Mouse (Mus musculus): ENCODE data around the gene Epm2a. TPM values are rescaled to one million over a fixed set of nuclear protein-coding genes. Genes with fewer than 3 reads are reported as not detected.
"Not testable (repeated sequence)": the region's sequence is repeated elsewhere in the genome, so short reads cannot be mapped to it uniquely, and the experiment has no call there.

Epm2a gene
- 10 to 100 TPM; 96.2 to 97.8 TPM for total RNA-seq (2021)
- long read RNA-seq, experiment 1, partial matches to known transcripts = 0 of 14 reads
- long read RNA-seq, experiment 1, other reads (novel, unspliced or antisense) = 12 of 14 reads
- long read RNA-seq, experiment 2, partial matches to known transcripts = 7 of 7 reads
- long read RNA-seq, experiment 2, other reads (novel, unspliced or antisense) = 0 of 7 reads

DNA sequence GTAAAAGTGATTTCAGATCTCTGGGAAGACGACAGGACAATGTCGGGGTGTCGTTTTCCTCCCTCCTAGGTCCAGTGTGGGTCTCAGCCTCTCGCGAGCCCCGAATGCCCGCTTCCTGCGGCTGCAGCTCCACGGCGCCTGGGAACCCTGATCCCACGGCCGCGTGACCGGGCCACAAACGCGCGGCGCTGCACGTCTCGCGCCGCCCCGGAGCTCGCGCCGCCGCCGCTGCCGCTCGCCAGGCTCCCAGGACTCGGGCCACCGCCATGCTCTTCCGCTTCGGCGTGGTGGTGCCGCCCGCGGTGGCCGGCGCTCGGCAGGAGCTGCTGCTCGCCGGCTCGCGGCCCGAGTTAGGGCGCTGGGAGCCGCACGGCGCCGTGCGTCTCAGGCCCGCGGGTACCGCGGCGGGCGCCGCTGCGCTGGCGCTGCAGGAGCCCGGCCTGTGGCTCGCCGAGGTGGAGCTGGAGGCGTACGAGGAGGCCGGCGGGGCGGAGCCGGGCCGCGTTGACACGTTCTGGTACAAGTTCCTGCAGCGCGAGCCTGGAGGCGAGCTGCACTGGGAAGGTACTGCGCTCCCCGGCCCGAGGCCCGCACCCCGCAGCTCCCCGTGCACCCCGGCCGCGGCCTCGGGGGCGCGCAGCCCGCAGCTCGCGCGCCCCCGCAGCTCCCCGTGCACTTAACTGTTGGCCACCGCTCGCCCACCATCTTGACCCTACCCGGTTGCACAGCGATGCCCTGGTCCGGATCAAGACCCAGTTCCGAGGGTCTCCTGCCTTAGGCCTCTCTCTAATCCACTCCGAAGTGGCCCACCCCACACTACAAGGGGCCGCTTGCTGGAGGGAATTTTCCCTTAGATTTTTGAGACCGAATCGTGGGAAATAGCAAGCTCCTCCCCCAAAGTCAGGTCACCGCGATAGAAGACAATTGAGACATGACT lies at the start of gene Epm2a:
Gene Epm2a (plus strand): TSS at position 200 of the 937 bp plus-strand sequence.
- peak; percentile 80 for DNase-seq (ENCODE audit: low spot score)

DNA sequence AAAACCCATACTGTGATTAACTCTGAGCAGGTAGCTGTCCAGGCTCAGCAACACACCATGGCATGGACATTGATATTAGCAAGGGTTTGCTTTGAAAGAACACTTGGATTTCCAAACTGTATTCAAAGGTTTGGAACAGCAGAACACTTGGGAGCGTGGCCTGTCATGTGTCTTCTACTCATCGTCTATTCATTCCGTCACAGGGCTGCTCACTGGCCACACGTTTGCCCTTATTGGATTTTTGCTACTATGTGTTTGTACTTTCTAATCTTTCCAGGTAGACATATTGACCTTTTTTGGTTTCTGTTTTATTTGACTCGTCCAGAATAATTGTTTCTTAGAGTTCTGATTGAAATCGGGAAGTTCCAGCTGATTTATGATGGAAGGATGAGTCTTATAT lies 44.8 kb upstream of the Epm2a start:
- DNase-seq (ENCODE audit: low spot score) = no peak

DNA sequence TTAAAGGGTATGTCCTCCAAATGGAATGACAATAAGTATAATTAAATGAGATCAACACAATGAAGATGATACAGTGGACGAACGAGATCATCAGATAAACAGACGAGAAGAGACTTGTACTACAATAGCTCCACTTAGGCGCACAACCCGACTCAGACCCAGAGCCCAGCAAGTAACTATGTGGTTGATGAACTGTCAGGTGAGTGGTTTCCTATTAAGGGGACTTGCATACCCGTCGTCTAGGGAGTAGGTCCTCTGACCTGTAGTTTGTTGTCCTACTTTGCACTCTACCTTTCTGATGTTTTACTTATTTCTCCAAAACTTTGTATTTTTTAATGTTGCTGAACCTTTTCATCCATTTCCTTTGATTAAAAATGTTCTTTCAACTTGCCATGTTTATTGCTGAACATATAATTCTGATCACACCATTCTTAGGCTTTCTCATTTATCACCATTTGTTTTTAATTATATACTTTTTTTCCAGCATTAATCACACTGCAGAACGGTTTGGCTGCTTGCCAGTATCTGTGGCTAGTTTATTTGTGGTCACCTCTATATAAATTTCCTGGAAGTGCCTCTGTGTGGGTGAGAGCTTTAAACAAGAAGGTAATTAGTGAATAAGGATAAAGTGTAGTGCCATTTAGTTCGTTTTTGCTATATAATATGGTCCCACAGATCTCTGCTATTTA lies 37.7 kb upstream of the Epm2a start:
- DNase-seq (ENCODE audit: low spot score) = no peak

DNA sequence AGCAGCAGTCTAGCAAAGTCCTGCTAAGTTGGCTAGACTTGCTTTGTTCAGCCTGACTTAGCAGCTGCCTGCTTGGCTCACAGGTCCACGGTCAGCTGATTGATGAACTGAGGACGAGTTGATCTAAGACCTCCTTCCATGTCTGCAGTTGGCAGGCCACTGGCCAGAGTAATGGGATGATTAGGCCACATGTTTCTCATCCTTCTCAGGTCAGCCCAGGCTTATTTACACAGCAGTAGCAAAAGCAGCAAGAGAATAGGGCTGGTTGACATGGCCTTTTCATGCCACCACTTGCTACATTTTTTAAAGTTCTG lies 37.2 kb upstream of the Epm2a start:
- peak; percentile 27 for DNase-seq (ENCODE audit: low spot score)

DNA sequence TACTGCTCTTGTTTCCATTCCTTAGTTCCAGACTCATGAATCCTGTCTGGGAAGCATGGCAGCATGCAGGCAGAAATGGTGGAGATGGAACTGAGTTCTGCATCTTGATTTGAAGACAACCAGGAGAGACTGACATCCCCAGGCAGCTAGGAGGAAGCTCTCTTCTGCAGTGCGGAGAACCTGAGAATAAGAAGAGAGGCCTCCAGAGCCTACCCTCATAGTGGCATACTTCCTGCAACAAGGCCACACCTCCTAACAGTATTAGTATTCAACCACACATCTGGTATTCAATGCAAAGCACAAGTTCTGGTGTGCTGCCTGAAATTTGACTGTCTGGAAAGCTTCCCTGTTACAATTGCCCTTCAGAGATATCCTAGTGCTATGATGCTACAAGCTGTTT lies 33.3 kb upstream of the Epm2a start:
- no peak for DNase-seq (ENCODE audit: low spot score)

DNA sequence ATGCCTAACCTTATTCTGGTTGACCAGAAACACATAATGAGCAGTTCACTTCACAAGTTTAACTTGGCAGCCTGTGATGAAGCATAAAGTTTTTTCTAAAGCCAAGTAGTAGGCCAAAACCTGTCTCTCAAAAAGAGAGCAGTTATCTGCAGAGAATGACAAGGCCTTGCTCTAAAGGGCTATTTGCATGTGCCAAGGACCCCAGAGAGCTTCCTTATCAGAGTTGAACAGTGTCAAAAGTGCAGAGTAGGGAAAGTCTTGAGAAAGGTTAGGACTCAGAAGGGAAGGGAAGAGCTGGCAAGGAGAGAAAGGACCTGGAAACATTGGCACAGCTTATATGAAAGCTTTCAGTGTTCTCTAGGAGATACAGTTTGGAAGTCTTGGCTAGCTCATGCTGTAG lies 32.7 kb upstream of the Epm2a start:
- DNase-seq (ENCODE audit: low spot score) = no peak

DNA sequence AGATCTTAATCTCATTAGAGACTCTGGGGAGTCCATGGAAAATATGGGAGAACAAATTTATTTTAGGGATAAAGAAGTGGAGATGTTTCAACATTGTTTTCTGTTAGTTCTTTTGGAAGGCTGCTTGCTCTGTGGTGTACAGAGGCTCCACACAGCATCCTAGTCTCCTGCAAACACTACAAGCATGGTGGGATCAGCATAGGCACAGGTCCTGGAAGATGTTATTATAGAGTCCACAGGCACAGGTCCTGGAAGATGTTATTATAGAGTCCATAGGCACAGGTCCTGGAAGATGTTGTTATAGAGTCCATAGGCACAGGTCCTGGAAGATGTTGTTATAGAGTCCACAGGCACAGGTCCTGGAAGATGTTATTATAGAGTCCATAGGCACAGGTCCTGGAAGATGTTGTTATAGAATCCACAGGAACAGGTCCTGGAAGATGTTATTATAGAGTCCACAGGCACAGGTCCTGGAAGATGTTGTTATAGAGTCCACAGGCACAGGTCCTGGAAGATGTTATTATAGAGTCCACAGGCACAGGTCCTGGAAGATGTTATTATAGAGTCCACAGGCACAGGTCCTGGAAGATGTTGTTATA lies 25.2 kb upstream of the Epm2a start:
- not testable (repeated sequence) for DNase-seq (ENCODE audit: low spot score)

DNA sequence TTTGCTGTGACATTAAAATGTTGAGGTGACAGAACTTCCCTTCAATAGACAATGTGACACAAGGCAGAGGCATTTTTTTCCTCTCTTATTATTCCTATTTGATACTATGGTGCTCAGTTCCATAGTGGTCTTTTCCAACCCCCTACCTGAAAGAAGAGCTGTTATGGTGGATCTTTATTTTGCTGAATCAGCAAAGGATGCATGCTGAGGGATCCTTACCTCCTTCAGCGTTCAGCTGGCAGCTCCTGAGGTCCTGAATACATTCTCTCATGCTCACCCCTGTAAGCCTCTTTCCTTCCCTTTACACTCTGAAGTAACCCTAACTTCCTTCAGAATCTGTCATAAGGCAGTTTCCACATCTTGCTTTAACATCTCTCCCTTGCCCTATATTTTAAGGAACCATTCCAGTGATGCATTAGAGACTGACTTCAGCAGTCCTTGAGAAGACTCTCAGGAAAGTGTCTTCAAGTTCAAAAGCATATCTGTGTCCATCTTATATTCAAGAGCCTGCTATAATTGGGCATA lies 23.7 kb upstream of the Epm2a start:
- no peak for DNase-seq (ENCODE audit: low spot score)

DNA sequence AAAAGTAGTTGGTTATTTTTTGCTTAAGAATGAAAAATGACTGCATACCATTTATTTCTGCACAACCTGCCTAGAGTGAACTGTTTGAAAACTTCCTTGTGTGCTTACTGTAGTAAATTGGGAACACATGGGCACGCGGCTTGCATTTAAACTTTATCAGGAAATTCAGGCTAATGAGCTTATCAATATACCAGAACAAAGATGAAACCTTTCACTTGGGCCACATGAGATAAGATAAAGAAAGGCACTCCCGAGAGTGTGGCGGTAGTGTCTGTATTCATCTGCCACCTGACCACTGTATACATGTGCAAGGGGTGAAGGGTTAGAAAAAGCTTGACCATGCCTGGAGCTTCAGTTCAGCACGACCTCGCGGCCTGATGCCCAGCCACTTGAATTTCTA lies 20.9 kb upstream of the Epm2a start:
- DNase-seq (ENCODE audit: low spot score) = no peak

DNA sequence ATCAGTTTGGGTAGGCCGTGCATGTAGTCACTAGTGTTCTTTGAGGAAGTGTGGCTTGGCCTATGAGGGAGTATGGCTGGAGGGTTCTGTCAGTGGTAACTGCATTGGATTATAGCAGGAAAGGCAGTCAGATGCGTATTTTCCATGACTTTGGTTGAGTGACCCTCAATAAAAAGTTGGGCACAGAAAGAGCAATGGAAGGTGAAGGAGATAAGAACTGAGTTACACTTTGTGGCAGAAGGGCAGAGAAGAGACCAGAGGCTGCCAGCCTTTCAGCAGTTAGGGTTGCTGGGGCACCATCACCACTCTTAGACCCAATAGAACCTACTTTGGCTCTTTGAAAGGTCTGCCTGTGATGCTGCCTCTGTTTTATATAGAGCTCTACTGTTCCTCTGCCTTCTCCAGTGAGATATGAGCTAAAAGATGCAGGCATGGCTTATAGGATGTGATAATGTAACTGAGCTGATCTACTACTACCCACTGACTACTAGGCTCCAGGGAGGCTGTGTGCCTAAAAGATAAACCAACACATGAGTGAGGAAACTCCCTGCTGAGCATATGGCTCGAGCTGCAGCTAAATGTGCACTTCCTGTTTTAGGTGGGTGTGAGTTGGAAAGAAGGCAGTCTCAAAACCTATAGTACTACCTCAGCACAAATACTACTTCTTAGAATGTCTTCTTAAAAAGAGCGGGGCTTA lies 19.9 kb upstream of the Epm2a start:
- no peak for DNase-seq (ENCODE audit: low spot score)

DNA sequence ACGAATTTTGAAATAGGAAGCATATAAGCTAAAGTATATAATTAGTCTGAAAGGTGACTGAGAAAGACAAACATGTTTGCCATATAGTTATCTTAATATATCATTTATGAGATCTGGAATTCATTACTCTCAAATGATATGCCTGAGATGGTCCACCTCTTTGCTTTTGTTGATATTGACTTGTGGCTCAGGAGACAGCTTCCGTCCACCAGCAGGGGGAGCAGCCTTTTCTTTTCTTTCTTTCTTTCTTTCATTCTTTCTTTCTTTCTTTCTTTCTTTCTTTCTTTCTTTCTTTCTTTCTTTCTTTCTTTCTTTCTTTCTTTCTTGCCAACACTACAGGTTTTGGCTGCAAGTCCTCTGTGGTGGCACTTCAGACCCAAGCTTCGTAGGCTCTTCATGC lies 16.7 kb upstream of the Epm2a start:
- DNase-seq (ENCODE audit: low spot score) = no peak

DNA sequence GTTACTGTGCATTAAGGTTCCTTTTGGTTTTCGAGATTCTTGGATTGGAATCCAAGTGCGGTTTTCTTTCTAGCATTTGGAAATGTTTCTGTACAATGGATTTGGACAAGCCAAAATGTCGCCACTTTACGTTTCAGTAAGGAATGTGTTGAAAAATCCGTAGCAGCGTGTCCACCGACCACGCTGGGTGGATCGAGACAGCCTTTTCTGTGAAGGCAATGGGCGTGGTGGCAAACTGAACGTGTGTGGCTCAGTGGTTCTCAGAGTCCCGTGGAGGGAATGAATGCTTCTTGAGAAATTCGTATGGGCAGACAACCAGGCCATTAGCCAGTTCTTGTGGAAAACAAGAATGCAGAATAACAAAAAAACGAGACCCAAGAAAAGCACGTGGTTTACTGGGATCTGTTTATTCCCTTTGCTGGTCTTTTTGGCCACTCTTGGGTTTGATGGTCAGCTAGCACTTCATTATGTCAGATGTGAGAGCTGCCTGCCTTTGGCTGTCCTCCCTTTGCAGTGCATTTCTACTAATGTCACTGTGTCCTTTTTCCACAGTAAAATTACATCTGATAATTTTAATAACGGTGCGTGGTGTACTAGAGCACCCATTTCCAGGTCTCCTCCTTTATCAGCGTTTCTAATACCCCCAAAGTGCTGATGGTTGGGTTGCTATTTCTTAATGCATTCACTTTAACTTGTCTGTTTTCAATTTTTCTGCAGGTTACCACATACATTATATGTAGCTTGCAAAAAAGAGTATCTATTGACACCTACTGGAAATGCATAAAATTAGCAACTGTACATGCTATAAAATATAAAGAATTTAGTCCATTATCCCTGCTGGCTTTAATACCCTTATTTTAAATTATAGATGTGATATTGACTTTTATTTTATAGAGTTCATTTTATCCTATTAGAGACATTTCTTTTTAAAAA lies 1.6 kb downstream of the Epm2a start:
- peak; percentile 6 for DNase-seq (ENCODE audit: low spot score)

DNA sequence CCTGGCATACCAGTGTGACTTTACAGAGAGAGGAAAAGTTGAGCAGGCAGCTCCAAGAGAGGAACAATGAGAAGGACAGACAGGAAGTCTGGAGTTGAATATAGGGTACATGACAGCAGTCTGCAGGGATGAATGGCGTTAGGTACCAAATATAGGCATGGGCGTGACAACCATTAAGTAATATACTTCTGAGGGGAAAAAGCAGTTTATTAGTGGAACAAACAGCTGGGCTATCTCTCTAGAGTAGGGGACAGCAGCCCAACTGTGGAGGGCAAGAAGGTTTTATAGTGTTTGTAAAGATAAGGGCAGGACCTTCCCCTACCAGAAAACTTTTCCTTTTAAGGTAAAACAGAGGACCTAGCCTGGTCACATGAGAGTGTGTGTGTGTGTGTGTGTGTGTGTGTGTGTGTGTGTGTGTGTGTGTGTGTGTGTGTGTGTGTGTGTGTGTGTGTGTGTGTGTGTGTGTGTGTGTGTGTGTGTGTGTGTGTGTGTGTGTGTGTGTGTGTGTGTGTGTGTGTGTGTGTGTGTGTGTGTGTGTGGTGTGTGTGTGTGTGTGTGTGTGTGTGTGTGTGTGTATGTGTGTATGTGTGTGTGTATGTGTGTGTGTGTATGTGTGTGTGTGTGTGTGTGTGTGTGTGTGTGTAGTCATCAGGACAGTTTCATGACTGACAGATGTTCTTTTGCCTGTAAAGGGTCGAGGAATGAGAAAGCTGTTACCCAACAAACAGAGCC lies 7.2 kb downstream of the Epm2a start:
- not testable (repeated sequence) for DNase-seq (ENCODE audit: low spot score)

DNA sequence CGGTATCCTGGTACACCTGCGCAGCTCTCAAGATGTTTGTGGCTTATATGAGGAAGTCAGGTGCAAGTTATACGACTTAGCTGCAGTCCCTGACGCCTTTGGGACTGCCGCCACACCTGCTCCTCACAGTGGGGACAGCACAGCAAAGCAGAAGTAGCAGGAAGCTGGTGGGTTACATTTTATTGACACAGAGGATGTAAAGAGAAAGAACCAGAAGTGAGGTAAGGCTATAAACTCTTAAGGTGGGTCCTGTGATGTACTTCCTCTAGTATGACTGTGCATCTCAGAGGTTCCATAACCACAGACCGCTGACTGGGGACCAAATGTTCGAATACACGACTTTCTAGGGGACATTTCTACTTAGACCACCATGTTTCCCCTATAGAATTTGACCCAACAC lies 11.4 kb downstream of the Epm2a start:
- no peak for DNase-seq (ENCODE audit: low spot score)

DNA sequence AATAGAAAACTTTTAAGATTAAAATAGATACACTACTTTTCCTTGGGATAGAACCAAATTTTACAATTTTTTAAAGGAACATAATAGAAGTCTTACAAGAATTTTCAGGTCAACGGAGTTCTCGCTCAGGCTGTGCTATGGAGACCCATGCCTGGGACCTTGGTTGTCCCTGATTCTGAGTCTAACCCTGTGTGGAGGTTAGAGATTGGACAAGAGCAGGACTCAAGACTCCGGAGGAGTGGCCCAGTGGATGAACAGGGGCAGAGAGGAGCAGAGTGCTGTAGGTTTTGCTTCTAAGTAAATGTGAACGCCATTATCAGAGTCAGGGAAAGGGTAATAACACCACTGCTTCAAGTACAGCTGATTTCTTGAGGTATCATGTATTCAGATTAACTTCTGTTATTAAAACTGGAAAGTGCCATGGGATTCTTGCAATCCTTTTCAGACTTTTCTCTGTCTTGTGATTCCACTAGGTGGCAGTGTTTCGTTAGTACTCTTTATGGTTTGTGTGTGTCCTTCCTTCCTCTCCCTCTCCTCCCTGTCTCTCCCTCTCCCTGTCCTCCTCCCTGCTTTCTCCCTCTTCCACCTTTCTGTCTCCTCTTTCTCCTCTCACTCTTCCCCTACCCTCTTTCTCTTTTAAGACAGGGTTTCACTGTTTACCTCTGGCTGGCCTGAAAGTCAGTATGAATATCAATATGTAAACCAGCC lies 18.9 kb downstream of the Epm2a start:
- DNase-seq (ENCODE audit: low spot score) = peak; percentile 42

DNA sequence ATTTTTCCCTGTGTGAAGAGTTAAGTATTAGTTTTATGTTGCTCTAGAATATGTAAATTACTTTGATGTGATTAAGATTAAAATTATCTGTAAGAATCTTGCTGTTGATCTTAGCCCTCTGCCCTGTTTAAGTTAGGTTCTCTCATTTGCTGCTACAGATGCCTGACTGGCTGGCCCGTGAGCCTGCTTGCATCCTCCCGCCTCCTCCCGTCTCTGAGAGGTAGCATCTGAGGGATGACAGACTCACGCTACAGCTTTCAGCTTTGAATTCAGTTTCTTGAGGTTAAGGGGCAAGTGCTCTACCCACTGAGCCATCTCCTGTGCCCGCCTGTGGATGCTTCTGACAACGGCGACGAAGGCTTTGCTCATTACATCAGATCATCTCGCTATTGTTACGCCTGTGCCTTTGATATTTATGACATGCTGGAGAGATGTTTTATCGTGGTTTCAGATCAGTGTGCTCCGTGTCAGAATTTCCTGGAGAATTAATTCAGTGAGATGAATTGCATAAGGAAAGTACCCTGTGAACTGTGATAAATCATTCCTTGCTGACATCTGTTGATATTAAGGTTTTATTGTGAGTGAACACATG lies 19.8 kb downstream of the Epm2a start:
- no peak for DNase-seq (ENCODE audit: low spot score)

DNA sequence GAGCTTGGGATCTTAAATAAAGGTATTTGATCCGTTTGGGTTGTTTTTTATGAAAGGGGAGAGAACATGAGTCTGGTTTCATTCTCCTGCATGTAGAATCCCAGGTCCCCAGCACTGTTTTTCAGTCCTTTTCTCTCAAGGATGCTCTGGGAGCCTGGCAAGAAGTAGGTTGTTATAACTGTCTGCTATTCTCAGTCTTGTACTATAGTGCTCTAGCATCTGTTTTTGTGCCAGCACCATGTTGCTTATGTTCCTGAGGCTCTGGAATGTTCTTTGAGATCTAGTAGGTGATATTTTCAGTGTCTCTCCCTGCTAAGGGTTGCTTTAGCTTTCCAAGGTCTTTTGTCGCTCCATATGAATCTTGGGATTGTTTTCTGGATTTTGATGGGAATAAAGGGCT lies 38.1 kb downstream of the Epm2a start:
- DNase-seq (ENCODE audit: low spot score) = no peak

DNA sequence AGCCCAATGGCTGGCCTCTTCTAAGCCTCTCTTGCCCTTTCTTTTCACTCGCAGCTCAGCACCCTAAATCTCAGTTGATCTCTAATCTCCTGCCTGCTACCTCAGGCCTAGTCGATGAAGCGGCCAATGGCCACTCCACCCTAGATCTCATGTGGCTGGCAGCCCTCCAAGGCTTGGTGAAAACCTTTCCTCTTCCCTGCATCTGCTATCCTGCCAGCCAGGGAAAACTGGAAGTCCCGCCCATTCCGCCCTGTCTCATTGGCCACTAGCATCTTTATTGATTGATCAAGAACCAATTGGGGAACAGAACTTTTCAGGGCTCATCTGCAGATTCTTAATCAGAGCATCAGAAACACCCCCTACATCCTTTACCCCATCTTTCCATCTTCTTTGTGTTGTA lies 67.7 kb downstream of the Epm2a start:
- no peak for DNase-seq (ENCODE audit: low spot score)

All from gastrocnemius, adult 18-20 months (tissue).